23 mouse cellular contexts compared by ENCODE assay signal in genomic region chr14:35780033-35780432, GRCm38 (mm10). TPM values are rescaled to one million over a fixed set of nuclear protein-coding genes. Genes with fewer than 3 reads are reported as not detected.
DNase-seq lines count a peak whose midpoint lies in the region; ATAC-seq lines count a peak whose summit lies in the region.
"Had no signal": no experiment of that assay in that cellular context is flagged by ENCODE, and none has a peak within 500 bp of the region (broad histone marks: within the 10 kb centered on the region; RNA-seq: fewer than 3 reads in every experiment).

No protein-coding gene starts in this region.

- H3K27me3 ChIP-seq in forebrain, embryonic 14.5 days (replicated peaks; ENCODE audit: control insufficient read depth, insufficient read depth, low read length): no peaks in the 10 kb centered on the region
- no peaks in the 10 kb centered on the region for H3K27me3 ChIP-seq in forebrain, embryonic 11.5 days (ENCODE audit: control insufficient read depth, insufficient read depth, low read length)
- H3K27me3 ChIP-seq: heart, embryonic 15.5 days; hindbrain, embryonic 13.5 days had no signal

- peak; percentile 74 for DNase-seq in forebrain, embryonic 14.5 days (ENCODE audit: low spot score)
- no peak for DNase-seq in forebrain, embryonic 11.5 days (ENCODE audit: low spot score)
- no peak for DNase-seq in frontal cortex, postnatal 36 days (ENCODE audit: low spot score in 2 of 2)
- peak; percentile 10 for DNase-seq in right cerebral cortex, adult 18-20 months
- no peak for DNase-seq in right cerebral cortex, adult 2 months (ENCODE audit: low spot score in 2 of 2)
- no peak for DNase-seq in adrenal gland, adult 8-10 months
- DNase-seq: adrenal gland, postnatal 14 days; cerebellum, adult 2 months; cerebellum, postnatal 10 days; gastrocnemius, postnatal 14 days; heart, adult 2 months; heart, postnatal 14 days had no signal

- H3K4me2 ChIP-seq in forebrain, embryonic 14.5 days (ENCODE audit: low read length): no peak overlapping the region
- no peak overlapping the region for H3K4me2 ChIP-seq in forebrain, embryonic 11.5 days (ENCODE audit: low read depth, low read length, severe bottlenecking)
- H3K4me2 ChIP-seq: heart, embryonic 11.5 days; heart, embryonic 15.5 days; hindbrain, embryonic 13.5 days had no signal

- no peaks in the 10 kb centered on the region for H3K36me3 ChIP-seq in forebrain, embryonic 14.5 days (ENCODE audit: control insufficient read depth, insufficient read depth, low read length)
- H3K36me3 ChIP-seq in forebrain, embryonic 11.5 days (ENCODE audit: control insufficient read depth, insufficient read depth, low read length): no peaks in the 10 kb centered on the region
- H3K36me3 ChIP-seq: heart, embryonic 15.5 days; hindbrain, embryonic 13.5 days had no signal

- H3K4me3 ChIP-seq in forebrain, embryonic 14.5 days (ENCODE audit: low read depth, low read length): no peak overlapping the region
- H3K4me3 ChIP-seq in forebrain, embryonic 11.5 days (ENCODE audit: low read depth, low read length): no peak overlapping the region
- H3K4me3 ChIP-seq: heart, adult 2 months; heart, embryonic 15.5 days; hindbrain, embryonic 13.5 days had no signal

- H3K9me3 ChIP-seq in forebrain, embryonic 14.5 days (replicated peaks; ENCODE audit: control insufficient read depth, low read length): no peaks in the 10 kb centered on the region
- H3K9me3 ChIP-seq in forebrain, embryonic 11.5 days (ENCODE audit: control insufficient read depth, low read length): no peaks in the 10 kb centered on the region
- H3K9me3 ChIP-seq: heart, embryonic 15.5 days; hindbrain, embryonic 13.5 days had no signal

- H3K27ac ChIP-seq in forebrain, embryonic 14.5 days (ENCODE audit: low read depth, low read length): no peak overlapping the region
- no peak overlapping the region for H3K27ac ChIP-seq in forebrain, embryonic 11.5 days (ENCODE audit: low read depth, low read length)
- H3K27ac ChIP-seq: heart, adult 2 months; heart, embryonic 15.5 days; hindbrain, embryonic 13.5 days had no signal

- WGBS in forebrain, embryonic 14.5 days: 63% methylated on average over 3 of the region's 3 CpGs
- 92% methylated on average over 3 of the region's 3 CpGs for WGBS in forebrain, embryonic 11.5 days

- peak; percentile 29; the same call in 1 of the 2 replicates for ATAC-seq in forebrain, embryonic 14.5 days
- ATAC-seq in forebrain, embryonic 11.5 days (replicated peaks; ENCODE audit: low FRiP score): no peak
- 0 out of 2 replicates have a peak, but pooled peaks have one; percentile 50 for ATAC-seq in frontal cortex, adult (ENCODE audit: low TSS enrichment)
- ATAC-seq: intestine, embryonic 16.5 days had no signal

- no peaks in the 10 kb centered on the region for H3K4me1 ChIP-seq in forebrain, embryonic 14.5 days (ENCODE audit: control insufficient read depth, insufficient read depth, low read length)
- H3K4me1 ChIP-seq in forebrain, embryonic 11.5 days (replicated peaks; ENCODE audit: control insufficient read depth, insufficient read depth, low read length): no peaks in the 10 kb centered on the region
- H3K4me1 ChIP-seq: heart, embryonic 15.5 days; hindbrain, embryonic 13.5 days had no signal

- H3K9ac ChIP-seq in forebrain, embryonic 14.5 days (ENCODE audit: low read length): no peak overlapping the region
- H3K9ac ChIP-seq in forebrain, embryonic 11.5 days (ENCODE audit: low read length): no peak overlapping the region
- H3K9ac ChIP-seq: heart, embryonic 15.5 days; hindbrain, embryonic 13.5 days had no signal

RNA-seq across cellular contexts. Expression of gene 4930596D02Rik, which starts 31.7 kb away (rescaled TPM):
- polyA plus RNA-seq in forebrain, embryonic 14.5 days (2014; fragmentation: Nextera tagmentation; extraction: Ambion mirVana): not detected in 2 replicates
- polyA plus RNA-seq in forebrain, embryonic 11.5 days (2014; fragmentation: Nextera tagmentation; extraction: Ambion mirVana): not detected in 2 replicates
- not detected for total RNA-seq in adrenal gland, adult 8-10 months (2022)
- total RNA-seq: adrenal gland, postnatal 14 days; gastrocnemius, adult 18-20 months; gastrocnemius, postnatal 14 days; heart, adult 2 months; heart, postnatal 14 days; hematopoietic stem cell, adult 5-6 weeks; MEL had no signal
- polyA plus RNA-seq: C2C12; cerebellum, adult 2 months; embryonic facial prominence, embryonic 11.5 days; frontal cortex, adult 2 months; heart, adult 2 months; heart, embryonic 11.5 days; heart, embryonic 15.5 days; hindbrain, embryonic 13.5 days; intestine, embryonic 16.5 days had no signal

Comparison
In these comparisons a context has a peak if more than half of its experiments do, and no peak if none do; other contexts are left out.
1. DNase-seq: peak in forebrain, embryonic 14.5 days (single experiment) and right cerebral cortex, adult 18-20 months (single experiment); none in forebrain, embryonic 11.5 days (single experiment), frontal cortex, postnatal 36 days (0 of 2), right cerebral cortex, adult 2 months (0 of 2) and adrenal gland, adult 8-10 months (single experiment).